Mouse (Mus musculus): Measurements from ENCODE around the gene Mydgf. TPM values are rescaled to one million over a fixed set of nuclear protein-coding genes. Genes with fewer than 3 reads are reported as not detected.

The Mydgf gene
- polyA plus RNA-seq (2012), result 36.2 and 42.7 TPM in 2 replicates

DNA sequence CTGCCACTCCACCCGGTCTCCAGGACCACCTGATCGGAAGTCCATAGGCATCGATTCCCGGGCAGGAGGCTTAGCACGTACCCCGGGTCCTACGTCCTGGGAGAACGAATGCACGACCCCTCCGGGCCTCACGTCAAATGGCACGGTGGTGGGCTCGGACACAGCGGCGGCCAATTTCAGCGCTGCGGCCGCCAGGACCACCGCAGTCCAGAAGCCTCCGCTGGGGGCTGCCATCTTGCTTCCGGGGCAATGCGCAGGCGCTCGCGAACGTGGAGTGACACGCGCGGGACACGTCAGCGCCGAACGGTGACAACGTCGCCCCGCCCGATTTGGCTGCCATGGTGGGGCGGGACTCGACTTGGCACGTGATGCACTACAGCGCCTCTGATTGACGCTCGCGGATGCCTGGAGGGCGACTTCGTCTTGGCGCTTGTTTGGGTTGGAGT is at the start of gene Mydgf:
Mydgf (minus strand) TSS at position 263 of the 446 bp plus-strand sequence.
- no peak for TF ChIP-seq GATA1 (IDR thresholded peaks at IDR 0.05; ENCODE audit: low read length)

GRCm38 (mm10) chr17:56233389-56233788 is 49.7 kb upstream of the Mydgf start:
- TF ChIP-seq GATA1 (IDR thresholded peaks at IDR 0.05; ENCODE audit: low read length), result no peak

- no peak for TF ChIP-seq GATA1 (IDR thresholded peaks at IDR 0.05; ENCODE audit: low read length)
These were observed 46.2 kb upstream of the Mydgf start for GRCm38 (mm10) chr17:56229943-56230342.

GRCm38 (mm10) chr17:56226566-56226965 is 42.8 kb upstream of the Mydgf start:
- no peak for TF ChIP-seq GATA1 (IDR thresholded peaks at IDR 0.05; ENCODE audit: low read length)

DNA sequence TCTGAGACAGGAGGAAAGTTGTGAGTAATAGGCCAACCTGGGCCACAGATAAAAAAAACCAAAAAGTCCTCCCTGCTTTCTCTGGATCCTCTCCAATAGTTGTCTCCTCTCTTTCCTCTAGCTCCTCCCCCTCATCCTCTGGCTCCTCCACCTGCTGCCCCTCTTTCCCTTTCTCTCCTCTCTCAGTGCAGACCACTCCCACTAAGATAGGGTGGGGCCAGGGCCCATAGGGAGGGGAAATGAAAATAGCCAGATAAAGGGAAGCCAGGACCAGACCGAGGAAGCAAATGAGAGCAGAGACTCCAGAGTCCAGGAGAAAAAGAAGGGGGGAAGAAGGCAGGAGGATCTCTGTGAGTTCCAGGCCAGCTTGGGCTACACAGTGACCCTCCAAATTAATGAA is 41.2 kb upstream of the Mydgf start:
- TF ChIP-seq GATA1 (IDR thresholded peaks at IDR 0.05; ENCODE audit: low read length), result no peak

GRCm38 (mm10) chr17:56219805-56220204 is 36.1 kb upstream of the Mydgf start:
- TF ChIP-seq GATA1 (IDR thresholded peaks at IDR 0.05; ENCODE audit: low read length), result no peak

DNA sequence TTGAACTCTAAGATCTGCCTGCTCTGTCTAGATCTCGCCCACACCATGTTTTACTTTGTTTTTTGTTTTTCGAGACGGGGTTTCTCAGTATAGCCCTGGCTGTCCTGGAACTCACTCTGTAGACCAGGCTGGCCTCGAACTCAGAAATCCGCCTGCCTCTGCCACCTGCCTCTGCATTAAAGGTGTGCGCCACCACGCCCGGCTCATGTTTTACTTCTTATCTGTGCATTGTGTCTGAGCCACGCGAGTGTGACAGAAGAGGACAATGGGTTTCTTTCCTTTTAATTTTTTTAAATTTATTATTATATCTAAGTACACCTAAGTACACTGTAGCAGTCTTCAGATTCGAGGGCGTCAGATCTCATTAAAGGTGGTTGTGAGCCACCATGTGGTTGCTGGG is 35.5 kb upstream of the Mydgf start:
- TF ChIP-seq GATA1 (IDR thresholded peaks at IDR 0.05; ENCODE audit: low read length), result no peak

GRCm38 (mm10) chr17:56218377-56219191 is 34.9 kb upstream of the Mydgf start, which contains the start of gene Dpp9:
TSS of gene Dpp9 (minus strand) at chr17:56218905.
- no peak for TF ChIP-seq GATA1 (IDR thresholded peaks at IDR 0.05; ENCODE audit: low read length)

GRCm38 (mm10) chr17:56217670-56218069 is 34.0 kb upstream of the Mydgf start:
- no peak for TF ChIP-seq GATA1 (IDR thresholded peaks at IDR 0.05; ENCODE audit: low read length)

DNA sequence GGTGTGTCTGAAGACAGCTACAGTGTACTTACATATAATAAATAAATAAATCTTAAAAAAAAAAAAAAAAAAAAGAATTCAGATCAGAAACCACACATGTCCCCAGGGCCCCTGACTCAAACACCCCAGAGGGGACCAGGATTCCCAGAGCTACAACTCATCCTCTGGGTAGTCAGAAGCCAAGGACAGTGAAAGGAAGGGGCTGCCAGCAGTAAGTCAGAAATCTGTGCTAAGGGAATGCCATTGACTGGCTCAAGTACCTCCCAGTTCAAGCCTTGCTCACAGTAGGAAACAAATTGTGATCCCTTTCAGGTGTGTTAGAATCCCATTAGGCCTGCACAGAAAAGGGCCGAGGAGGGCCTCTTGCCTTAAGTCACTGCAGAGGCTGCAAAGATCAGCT is 30.5 kb upstream of the Mydgf start:
- TF ChIP-seq GATA1 (IDR thresholded peaks at IDR 0.05; ENCODE audit: low read length), result no peak

DNA sequence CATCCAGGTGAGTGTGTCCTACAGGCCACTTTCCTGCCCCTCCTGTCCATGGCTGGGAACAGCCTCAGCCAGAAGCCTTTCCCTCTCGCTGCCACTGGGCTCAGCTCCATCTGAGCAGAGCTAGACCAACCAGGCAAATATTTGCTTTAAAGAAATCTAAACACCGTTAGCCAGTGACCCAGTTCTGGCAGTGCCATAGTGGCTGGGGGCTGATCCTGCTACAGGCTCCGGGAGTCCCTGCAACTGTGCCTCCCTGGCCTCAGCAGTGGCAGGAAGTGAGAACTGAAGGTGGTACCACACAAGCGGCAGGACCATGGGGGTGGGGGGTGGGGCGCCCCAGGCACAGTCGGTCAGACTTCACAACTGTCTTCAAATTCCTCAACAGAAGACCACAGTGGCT is 29.0 kb upstream of the Mydgf start:
- TF ChIP-seq GATA1 (IDR thresholded peaks at IDR 0.05; ENCODE audit: low read length), result no peak

DNA sequence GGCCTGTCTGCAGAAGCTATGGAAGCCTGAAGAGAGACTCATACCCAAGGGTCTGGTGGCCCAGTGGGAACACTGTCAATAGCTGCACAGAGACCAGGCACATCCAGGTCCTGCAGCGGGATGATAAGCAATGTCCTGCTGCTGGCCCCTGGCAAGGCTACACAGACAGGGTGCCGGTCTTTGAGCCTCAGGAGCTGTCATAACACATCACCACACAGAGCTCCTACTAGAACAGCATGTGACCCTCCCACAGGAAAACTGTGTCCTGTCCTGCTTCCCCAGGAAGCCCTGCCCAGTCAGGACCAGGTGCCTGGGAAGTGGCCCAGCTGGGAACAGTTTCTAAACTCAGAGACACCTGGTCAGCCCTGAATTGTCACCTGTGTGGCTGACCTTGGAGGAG is 27.4 kb upstream of the Mydgf start:
- TF ChIP-seq GATA1 (IDR thresholded peaks at IDR 0.05; ENCODE audit: low read length), result no peak

- no peak for TF ChIP-seq GATA1 (IDR thresholded peaks at IDR 0.05; ENCODE audit: low read length)
These were observed 25.1 kb upstream of the Mydgf start for GRCm38 (mm10) chr17:56208821-56209220.

GRCm38 (mm10) chr17:56207963-56208530 is 24.3 kb upstream of the Mydgf start:
- TF ChIP-seq GATA1 (IDR thresholded peaks at IDR 0.05; ENCODE audit: low read length), result no peak

GRCm38 (mm10) chr17:56206986-56207674 is 23.4 kb upstream of the Mydgf start:
- TF ChIP-seq GATA1 (IDR thresholded peaks at IDR 0.05; ENCODE audit: low read length), result no peak

GRCm38 (mm10) chr17:56206276-56206884 is 22.7 kb upstream of the Mydgf start:
- no peak for TF ChIP-seq GATA1 (IDR thresholded peaks at IDR 0.05; ENCODE audit: low read length)

Measured in G1E-ER4 (cell line).